Mouse (Mus musculus): ENCODE results near the gene Fancc.

Gene Fancc

GRCm38 (mm10) chr13:63240835-63241234 lies 256.2 kb downstream of the Fancc start:
- DNase-seq = peak; percentile 30

GRCm38 (mm10) chr13:63239877-63240671 lies 257.0 kb downstream of the Fancc start:
- peak; percentile 86 for DNase-seq

- DNase-seq = peak; percentile 43
Measured at GRCm38 (mm10) chr13:63239301-63239804, 257.7 kb downstream of the Fancc start.

DNA sequence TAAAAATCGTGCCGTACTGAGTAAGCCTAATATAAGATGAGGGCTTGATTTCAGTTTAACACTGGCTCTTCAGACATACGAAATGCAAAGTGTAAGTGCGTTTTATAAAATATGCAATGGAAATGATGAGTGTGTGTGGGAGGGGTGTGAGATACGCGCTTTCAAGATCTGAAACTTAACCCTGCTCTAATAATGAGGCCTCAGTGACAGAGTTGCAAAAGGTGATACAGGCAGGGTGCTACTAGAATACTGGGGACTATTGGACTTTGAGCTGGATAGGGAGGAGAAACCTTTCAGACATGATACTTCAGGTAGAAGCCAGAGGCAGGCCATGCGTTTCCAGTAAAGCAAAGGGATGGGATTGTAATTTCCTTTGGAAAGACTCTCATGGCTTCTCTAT lies 259.0 kb downstream of the Fancc start:
- DNase-seq = peak; percentile 67

DNA sequence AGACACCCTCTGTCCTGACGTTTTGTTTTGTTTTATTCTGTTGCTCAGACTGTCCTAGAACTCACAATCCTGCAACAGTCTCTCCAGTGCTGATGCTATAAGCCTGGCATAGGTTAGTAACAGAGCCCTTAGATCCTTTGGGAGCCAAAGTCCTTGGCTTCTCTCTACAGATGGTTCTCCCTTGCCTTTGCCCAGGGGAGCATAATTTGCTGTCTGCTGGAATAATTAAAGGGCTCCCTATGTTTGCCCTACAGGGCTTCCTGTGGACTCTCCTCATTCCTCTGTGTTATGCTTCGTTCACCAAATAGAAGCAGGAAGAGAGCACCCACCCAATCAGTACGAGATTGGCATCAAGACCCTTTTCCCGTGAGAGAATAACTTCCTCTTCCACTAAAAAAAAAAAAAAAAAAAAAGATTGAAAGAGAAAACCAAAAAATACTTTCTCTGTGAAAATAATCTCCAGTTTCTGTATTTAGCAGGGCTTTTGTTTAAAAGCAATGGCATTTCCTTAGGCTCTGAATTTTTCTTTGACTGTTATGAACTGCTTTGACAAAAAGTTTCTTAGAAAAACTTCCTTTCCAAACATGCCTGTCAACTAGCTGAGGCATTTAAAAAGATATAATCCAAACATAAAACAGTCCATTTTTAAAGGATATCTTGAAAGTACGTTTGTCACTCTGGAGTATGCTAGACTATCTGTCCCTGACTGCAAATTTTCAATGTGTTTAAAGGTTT lies 260.8 kb downstream of the Fancc start:
- DNase-seq = peak; percentile 49

GRCm38 (mm10) chr13:63235551-63235950 lies 261.5 kb downstream of the Fancc start:
- peak; percentile 94 for DNase-seq
